Mouse (Mus musculus): ENCODE data around the gene Sel1l.
A peak's percentile ranks its signal among the peaks of the same experiment; 100 is the strongest.

The Sel1l gene

DNA sequence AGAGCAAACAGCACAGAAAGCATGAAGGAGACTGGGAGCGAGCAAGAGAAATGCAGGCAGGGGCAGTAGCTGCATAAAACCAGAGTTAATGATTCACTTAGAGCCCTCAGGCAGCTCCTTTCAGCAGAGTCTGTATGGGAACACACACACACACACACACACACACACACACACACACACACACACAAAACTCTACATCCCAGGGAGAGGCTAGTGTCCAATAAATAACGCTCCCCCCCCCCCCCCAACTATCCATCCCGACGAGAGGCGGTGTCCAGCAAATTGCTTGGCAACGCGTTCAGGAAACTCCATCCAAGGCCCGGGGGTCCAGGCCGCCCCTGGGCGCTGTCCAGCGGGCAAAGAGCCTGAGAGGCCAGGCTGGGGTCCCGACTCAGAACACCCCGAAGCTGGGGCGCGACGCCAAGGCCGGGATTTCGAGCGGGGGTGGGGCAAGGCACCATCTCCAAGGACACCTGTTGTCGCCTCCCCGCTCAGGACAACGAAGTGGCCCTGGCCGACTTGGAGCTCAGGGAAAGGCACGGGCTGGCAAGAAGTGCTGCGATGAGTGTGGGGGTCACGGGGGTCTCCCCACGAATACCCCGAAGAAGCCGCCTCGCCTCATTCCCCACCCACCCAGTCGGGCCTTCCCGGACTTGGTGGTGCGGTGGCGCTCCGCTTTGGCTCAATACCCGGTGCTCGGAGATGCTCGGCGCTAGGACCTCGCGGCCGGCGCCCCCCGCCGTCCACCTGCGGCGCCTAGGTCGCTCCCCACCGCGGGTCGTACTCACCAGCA lies 70.5 kb downstream of the Sel1l start:
- DNase-seq (ENCODE audit: low spot score in 2 of 2): peak; percentile 26 to 41

DNA sequence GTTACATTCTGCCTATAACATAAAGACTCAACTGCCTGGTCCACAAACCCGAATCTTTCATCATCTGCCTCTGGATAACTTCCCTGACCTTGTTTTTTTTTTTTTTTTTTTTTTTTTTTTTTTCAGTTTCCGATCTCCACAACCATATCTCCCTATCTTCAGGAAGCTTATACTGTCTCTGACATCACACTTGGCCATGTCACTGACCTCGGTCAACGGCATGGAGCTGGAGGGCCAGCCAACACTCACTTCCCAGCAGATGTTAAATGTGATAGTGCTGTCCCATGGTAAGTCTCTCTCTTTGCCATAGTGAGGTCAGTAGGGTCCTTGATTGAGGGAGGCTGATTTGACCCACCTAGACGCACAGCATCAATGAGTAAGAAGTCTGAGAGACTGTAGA lies 72.6 kb downstream of the Sel1l start:
- no peak for DNase-seq (ENCODE audit: low spot score in 2 of 2)

DNA sequence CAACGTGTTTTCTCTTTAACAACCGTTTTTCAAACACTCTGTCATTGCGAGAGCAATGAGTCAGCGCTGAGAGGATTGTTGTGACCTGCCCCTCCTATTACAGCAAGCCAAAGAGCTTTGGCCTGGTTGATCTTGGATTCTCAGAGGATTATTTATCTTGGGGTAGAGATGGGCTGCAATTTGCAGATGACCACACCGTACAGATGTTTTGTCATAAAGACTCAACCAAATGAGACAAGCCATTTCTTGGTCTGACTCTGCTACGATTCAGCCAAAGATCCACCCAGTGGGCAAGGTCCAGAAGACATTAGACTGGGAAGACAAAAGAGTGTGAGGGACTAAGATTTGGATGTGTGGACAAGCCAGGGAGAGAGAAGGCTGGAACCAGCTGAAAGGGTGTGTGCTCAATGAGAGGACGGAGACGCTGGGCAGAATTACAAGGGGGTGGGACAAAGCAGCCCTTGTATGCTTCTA lies 74.1 kb downstream of the Sel1l start:
- no peak for DNase-seq (ENCODE audit: low spot score in 2 of 2)

DNA sequence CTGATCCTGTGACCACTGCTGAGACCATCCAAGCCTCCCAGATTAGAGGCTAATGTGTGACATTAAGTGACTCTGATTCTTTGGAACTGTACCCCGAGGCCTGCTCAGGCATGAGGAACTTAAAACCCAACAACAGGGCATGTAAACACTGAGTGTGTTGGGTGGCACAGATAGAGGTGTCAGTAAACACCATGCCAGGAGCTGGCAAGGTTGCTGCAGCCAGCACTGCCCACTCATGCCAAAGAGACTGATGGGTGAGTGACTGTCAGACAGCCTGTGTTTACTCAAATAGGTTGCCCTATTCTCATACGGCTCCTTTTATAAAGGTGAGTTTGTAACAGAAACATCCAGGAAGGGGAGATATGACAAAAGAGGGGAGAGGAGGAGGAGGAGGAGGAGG lies 80.1 kb downstream of the Sel1l start:
- no peak for DNase-seq (ENCODE audit: low spot score in 2 of 2)

DNA sequence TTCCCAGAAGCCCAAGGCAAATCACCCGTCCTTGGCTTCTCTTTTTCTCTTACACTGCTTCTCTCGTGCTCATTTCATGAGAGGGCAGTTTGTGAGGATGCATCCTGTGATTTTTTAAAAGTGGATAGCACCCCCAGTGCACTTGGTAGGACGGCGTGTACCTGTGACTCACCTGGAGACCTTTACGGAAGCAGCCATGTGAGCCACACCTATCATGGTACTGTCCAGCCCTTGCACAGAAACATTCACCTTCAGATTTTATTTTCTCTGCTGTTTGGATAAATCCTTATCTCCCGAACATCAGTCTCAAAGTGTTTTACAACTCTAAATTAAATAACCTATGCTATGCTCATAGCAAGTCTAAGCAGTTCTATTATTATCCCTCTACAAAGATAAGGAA lies 80.8 kb downstream of the Sel1l start:
- no peak for DNase-seq (ENCODE audit: low spot score in 2 of 2)

DNA sequence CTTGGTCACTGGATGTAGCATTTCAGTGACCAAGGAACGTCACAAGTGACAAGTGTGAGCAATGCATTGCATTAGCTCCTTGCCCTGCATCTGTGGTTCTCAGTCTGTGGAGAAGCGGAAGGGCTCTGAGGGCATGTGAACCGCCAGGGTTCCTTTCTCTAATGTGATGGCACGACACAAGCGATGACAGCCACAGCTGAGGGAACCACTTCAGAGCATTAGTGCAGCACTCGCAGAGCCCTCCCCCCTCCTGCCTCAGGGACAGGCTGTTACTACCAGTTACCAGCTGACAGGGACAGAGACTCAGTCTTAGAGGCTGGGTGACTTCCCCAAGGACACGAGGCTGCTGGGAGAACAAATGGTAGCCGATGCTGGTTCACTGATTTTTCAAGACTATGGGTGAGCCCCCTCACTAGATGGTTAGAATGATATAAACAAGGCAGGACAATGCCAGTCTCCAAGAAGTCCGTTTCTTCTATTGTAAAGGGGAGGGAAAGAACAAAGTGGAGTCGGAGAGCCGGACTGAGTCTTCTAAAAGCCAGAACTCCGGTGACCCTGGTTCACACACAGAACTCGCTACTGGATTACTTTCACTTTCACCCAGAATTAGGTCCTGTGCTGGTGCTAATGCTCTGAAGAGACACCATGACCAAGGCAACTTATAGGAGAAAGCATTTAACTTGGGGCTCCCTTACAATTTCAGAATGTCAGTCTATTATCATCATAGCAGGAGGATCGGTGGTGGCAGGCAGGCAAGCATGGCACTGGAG lies 82.4 kb downstream of the Sel1l start:
- peak; percentile 56 to 61 for DNase-seq (ENCODE audit: low spot score in 2 of 2)

DNA sequence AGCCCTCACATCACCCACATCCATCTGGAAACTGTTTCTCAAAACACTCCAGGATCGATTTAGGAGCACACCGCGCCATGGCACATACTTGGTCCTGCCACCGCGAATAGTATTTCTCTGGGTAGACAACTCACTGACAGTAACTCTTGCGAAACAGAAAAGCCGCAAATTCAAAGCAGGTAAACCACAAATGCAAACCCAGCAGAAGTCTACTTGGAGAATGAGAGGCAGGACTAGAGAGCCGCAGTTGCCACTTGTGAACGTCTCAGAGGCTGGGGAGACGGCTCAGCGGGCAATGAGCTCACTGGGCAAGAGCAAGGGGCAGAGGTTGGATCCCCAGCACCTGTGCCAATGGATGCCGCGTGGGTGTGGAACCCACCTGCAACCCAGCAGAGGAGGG lies 83.5 kb downstream of the Sel1l start:
- DNase-seq (ENCODE audit: low spot score in 2 of 2): peak in 1 of 2 experiments; percentile 11

DNA sequence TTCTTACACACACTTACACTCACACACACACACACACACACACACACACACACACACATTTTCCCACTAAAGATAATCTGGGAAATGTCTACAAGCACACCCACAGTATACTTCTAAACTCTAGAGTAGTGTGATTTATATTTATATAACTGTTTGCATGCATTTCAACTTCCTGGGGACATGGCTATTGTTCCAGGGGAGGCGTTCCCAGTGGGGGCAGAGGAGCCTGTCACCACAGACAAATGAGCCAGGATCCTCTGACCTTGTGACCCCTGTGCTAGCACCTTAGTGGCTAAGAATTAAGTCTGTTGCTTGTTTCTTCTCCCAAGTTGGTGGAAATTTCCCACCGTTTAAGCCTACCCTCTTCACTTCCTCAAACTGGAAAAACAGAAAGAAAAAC lies 83.9 kb downstream of the Sel1l start:
- no peak for DNase-seq (ENCODE audit: low spot score in 2 of 2)

DNA sequence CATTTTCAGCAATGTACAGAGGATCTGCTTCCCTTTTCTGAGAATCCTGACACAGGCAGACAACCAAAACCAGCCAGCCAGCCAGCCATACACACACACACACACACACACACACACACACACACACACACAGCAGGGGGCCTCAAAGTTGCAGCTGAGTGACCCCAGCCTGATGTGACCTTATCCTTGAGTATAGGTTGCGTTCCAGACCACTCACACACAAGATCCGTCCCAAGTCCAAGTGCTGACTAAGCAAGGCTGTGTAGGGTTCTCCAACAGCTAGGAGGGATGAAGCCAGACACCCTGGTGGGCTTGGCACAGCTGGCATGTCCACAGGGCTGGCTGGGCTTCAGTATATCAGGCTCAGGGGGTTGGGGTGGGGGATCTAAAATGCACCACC lies 84.5 kb downstream of the Sel1l start:
- DNase-seq (ENCODE audit: low spot score in 2 of 2): no peak

DNA sequence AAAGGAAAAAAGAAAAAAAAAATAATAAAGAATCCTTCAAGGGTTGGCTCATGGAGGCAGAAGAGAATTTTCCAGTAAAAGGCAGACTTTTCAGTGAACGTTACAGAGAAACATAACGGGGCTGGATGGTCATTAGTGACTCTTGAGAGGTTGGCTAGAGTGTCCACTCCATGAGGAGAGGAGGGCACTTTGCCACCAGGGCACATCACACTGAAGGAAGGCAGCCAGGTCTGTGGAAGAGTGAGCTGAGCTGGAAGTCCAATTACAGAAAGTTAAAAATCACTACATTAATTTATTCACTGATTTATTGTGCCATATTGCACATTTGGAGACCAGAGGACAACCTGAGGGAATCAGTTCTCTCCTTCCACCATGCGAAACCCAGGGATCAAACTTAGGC lies 89.1 kb downstream of the Sel1l start:
- DNase-seq (ENCODE audit: low spot score in 2 of 2): no peak

DNA sequence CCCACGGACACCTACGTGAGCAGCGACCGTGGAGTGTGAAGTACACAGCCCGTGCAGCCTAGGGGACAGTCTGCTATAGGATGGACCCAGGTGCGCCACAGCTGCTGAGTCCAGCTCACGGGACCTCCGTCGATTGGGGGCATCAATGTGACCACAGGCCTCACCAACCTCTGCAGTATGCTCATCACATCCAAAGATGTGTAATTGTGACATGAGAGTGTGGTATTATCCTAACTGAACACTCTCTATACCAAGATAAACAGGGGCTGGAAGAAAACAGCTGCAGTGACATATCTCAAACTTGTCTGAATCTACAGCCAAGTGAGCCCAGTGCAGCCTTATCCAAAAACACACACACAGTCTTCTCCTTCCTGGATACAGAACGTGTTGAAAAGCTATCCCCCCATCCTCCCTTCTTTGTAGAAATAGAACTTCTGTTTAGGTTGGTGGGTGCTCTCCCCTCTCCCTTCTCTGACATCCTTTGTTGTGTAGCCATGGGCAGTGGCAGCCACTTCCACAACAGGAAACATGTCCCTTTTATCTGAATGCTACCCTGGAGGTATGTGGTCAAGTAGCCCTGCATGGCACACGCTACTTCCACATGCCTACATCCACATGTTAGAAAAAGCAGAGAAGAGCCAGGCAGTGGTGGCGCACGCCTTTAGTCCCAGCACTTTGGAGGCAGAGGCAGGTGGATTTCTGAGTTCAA lies 90.9 kb downstream of the Sel1l start:
- no peak for DNase-seq (ENCODE audit: low spot score in 2 of 2)

DNA sequence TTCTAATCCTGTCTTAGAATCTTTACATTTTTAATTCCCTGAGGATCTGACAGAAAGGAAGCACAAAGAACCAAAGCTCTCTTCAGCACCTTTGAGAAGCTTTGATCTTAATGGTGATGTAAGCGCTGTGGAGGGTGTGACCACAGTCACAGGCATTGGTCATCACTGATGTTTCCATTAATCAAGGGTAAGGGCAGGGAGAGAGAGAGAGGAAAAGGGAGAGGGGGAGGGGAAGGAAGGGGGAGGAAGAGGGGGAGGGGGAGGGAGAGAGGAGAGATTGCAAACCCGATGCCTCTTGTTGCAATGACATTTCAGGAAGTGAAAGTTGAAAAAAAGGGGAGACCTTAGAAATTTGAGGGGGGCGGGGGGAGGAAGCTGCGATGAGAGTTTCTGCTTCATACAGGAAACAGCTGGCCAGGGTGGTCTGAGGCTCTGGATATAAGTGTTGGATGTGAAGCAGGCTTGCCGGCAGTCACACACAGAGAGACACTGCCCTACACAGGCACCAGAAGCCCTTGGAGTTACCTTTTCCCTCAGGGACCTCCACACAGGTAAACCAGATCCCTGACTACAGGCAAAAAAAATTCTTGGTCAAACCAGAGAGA lies 92.3 kb downstream of the Sel1l start:
- DNase-seq (ENCODE audit: low spot score in 2 of 2): peak; percentile 38 to 47
